Mouse (Mus musculus) MEL (cell line): ENCODE measurements around the gene Hs3st6.

Source experiments
- CTCF ChIP-seq, 3 experiments: IDR thresholded peaks in 2 of 3; conservative IDR thresholded peaks in 1 of 3; 2 replicates each; pipeline ENCODE4 v1.5.1; 2011 to 2012; ENCODE audit warnings: low read length in 3 of 3, low read depth in 2 of 3, mild to moderate bottlenecking in 2 of 3, improper control_type of control experiment in 1 of 3, inconsistent platforms in 1 of 3, mixed read lengths in 1 of 3, moderate library complexity in 1 of 3; ENCODE audit not compliant: control insufficient read depth in 1 of 3, insufficient read depth in 1 of 3, poor library complexity in 1 of 3, severe bottlenecking in 1 of 3
- EP300 ChIP-seq, 2 experiments: IDR thresholded peaks; 2 replicates each; pipeline ENCODE4 v1.6.1; 2011; ENCODE audit warnings: improper control_type of control experiment in 2 of 2, low read length in 2 of 2, low read depth in 1 of 2, mild to moderate bottlenecking in 1 of 2
- GABPA ChIP-seq: IDR thresholded peaks from 2 replicates; pipeline ENCODE4 v1.6.1; 2012; ENCODE audit warnings: low read depth, mild to moderate bottlenecking, inconsistent platforms, low read length, improper control_type of control experiment, moderate library complexity
- HCFC1 ChIP-seq: IDR thresholded peaks from 2 replicates; pipeline ENCODE4 v1.6.1; 2012; ENCODE audit warnings: low read depth, mild to moderate bottlenecking, inconsistent platforms, low read length, improper control_type of control experiment, moderate library complexity
- MAX ChIP-seq: IDR thresholded peaks from 2 replicates; pipeline ENCODE4 v1.6.1; 2011; ENCODE audit warnings: low read length, improper control_type of control experiment
- POLR2A ChIP-seq, 2 experiments: IDR thresholded peaks; 2 replicates each; pipeline ENCODE4 v1.6.1; 2011 to 2012; ENCODE audit warnings: low read length in 2 of 2, mild to moderate bottlenecking in 2 of 2, control low read depth in 1 of 2, improper control_type of control experiment in 1 of 2, low read depth in 1 of 2, moderate library complexity in 1 of 2; ENCODE audit not compliant: control insufficient read depth in 1 of 2, insufficient read depth in 1 of 2, poor library complexity in 1 of 2
- POLR2AphosphoS2 ChIP-seq: IDR thresholded peaks from 2 replicates; pipeline ENCODE4 v1.6.1; 2011; ENCODE audit warnings: low read length, improper control_type of control experiment
- RCOR1 ChIP-seq: IDR thresholded peaks from 2 replicates; pipeline ENCODE4 v1.6.1; 2012; ENCODE audit warnings: low read depth, mild to moderate bottlenecking, inconsistent platforms, low read length, improper control_type of control experiment
- SIN3A ChIP-seq: IDR thresholded peaks from 2 replicates; pipeline ENCODE4 v1.6.1; 2012; ENCODE audit warnings: low read length, improper control_type of control experiment, inconsistent platforms
- USF1 ChIP-seq: IDR thresholded peaks from 2 replicates; pipeline ENCODE4 v1.6.1; 2014; ENCODE audit warnings: low read depth, mild to moderate bottlenecking, inconsistent platforms, low read length, improper control_type of control experiment, moderate library complexity
- ZKSCAN1 ChIP-seq: IDR thresholded peaks from 2 replicates; pipeline ENCODE4 v1.6.1; 2012; ENCODE audit warnings: low read depth, mild to moderate bottlenecking, inconsistent platforms, low read length, improper control_type of control experiment, moderate library complexity

DNA sequence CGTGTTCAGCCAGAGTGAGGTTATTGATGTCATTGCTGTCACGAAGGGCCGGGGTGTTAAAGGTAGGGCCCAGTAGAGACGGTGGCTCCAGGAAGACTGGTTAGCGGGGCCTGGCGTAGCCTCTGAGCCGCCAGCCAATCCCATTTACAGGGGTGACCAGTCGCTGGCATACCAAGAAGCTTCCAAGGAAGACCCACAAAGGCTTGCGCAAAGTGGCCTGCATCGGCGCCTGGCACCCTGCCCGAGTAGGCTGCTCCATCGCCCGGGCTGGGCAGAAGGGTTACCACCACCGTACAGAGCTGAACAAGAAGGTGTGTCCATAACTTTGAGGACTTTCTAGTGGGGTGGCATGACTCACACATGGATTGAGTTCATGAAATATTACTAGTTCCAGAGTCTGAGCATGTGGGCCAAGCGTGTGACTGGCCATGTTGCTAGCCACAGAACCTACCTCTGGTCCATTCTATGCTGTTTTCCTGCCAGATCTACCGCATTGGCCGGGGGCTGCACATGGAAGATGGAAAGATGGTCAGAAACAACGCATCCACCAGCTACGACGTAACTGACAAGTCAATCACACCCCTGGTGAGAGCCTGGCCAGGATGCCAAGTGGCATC, 19.2 kb upstream of the Hs3st6 start:
- TF ChIP-seq ZKSCAN1 (no peak), RCOR1 (no peak), HCFC1 (no peak), CTCF (IDR thresholded peaks at IDR 0.05 in 2 of 3, conservative IDR thresholded peaks at IDR 0.05 in 1 of 3; ENCODE audit: control insufficient read depth in 1 of 3, insufficient read depth in 1 of 3, low read depth in 2 of 3, low read length in 3 of 3, poor library complexity in 1 of 3, severe bottlenecking in 1 of 3) (no peak), EP300 (IDR thresholded peaks at IDR 0.05; ENCODE audit: low read depth in 1 of 2, low read length in 2 of 2) (no peak), POLR2AphosphoS2 (no peak), SIN3A (no peak), MAX (no peak), POLR2A (IDR thresholded peaks at IDR 0.05; ENCODE audit: control insufficient read depth in 1 of 2, insufficient read depth in 1 of 2, low read depth in 1 of 2, low read length in 2 of 2, poor library complexity in 1 of 2) (no peak), GABPA (no peak), USF1 (no peak)
